Mouse (Mus musculus): ENCODE results near the gene Il11ra1. TPM values are rescaled to one million over a fixed set of nuclear protein-coding genes. Genes with fewer than 3 reads are reported as not detected.

The Il11ra1 gene
- polyA plus RNA-seq, 1 experiment, result 3.3 TPM

GRCm38 (mm10) chr4:41663614-41664013 lies 36.2 kb upstream of the Il11ra1 start:
- H3K79me2 ChIP-seq (ENCODE audit: control insufficient read depth, insufficient read depth), result no peaks in the 10 kb centered on the region
- no peaks in the 10 kb centered on the region for H3K27me3 ChIP-seq (ENCODE audit: control insufficient read depth, insufficient read depth, insufficient read length)
- H3ac ChIP-seq (ENCODE audit: control insufficient read depth, insufficient read length), result no peak overlapping the region
- H3K36me3 ChIP-seq (ENCODE audit: control insufficient read depth, insufficient read depth), result no peaks in the 10 kb centered on the region
- no peak overlapping the region for H3K4me2 ChIP-seq (ENCODE audit: low read depth)
- TF ChIP-seq SRF (IDR thresholded peaks at IDR 0.05; ENCODE audit: control insufficient read depth, insufficient read length, low read depth) (no peak), MAX (IDR thresholded peaks at IDR 0.05; ENCODE audit: low read depth) (no peak), TCF3 (IDR thresholded peaks at IDR 0.05; ENCODE audit: insufficient read length, low read depth) (no peak)
- H3K4me3 ChIP-seq, result no peak overlapping the region

DNA sequence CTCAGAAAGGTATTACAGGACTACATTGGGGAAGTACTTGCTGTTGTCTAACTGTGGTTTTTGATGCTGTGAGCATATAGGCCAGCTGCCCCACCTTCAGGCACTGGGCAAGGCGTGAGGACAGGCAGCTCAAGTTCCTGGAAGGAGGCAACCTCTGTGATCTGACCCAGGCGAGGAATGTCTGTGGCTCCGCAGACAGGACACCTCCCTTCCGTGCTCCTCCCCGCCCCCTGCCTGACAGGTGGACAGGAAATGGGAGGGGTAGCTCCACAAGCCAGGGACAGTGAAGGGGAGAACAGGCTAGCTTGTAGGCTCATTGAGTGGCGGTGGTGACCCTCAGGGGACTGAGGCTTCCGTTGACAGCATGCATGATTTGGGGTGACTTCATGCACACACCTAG lies 35.3 kb upstream of the Il11ra1 start:
- H3K79me2 ChIP-seq (ENCODE audit: control insufficient read depth, insufficient read depth), result no peaks in the 10 kb centered on the region
- H3K4me3 ChIP-seq, result no peak overlapping the region
- no peaks in the 10 kb centered on the region for H3K27me3 ChIP-seq (ENCODE audit: control insufficient read depth, insufficient read depth, insufficient read length)
- TF ChIP-seq MYOG (IDR thresholded peaks at IDR 0.05; ENCODE audit: control insufficient read depth in 1 of 3, insufficient read depth in 1 of 3, insufficient read length in 2 of 3, low read depth in 2 of 3) (peak in 1 of 3 experiments; percentile 74), TCF12 (IDR thresholded peaks at IDR 0.05; ENCODE audit: insufficient read depth, poor library complexity, severe bottlenecking) (no peak), MYOD1 (IDR thresholded peaks at IDR 0.05; ENCODE audit: control insufficient read depth in 1 of 3, insufficient read length in 2 of 3, low read depth in 2 of 3) (peak in 2 of 3 experiments; percentile 17 to 87), E2F4 (IDR thresholded peaks at IDR 0.05; ENCODE audit: insufficient read depth) (no peak), MAX (IDR thresholded peaks at IDR 0.05; ENCODE audit: low read depth) (no peak)
- H3ac ChIP-seq (ENCODE audit: control insufficient read depth, insufficient read length), result no peak overlapping the region
- no peak overlapping the region for H3K4me2 ChIP-seq (ENCODE audit: low read depth)
- H3K36me3 ChIP-seq (ENCODE audit: control insufficient read depth, insufficient read depth), result no peaks in the 10 kb centered on the region

DNA sequence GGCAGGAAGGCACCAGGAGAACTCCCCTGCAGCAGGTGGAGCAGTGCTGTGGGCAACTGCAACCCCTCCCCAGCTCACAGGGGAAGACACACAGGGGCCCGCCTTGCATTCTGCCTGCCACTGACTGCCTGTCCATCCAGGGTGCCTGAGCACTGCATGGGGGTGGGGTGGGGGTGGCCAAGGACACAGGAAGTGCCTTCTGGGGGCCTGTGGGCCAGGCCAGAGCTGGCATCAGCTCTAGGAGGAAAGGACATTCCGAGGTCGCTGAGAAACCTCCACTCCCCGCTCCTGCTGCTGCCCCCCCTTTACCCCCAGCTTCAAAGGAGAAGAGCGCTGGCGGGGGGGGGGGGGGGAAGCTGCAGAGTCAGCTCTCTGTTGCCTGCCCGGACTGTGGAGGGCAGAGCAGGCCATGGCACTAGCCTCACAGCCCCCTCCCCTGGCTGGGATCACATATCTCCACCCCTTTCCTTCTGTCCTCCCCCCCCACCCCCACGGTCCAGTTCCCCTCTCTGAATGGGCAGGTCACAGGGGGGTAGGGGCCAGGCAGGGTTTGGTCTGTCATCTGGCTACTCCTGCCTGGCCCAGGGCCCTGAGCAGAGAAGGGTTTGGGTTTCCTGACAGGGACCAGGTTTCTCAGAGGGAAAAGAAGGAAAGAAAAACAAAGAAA lies 34.6 kb upstream of the Il11ra1 start:
- Histone ChIP-seq H3K4me3 (no peak overlapping the region), H3K4me2 (ENCODE audit: low read depth) (no peak overlapping the region), H3K27me3 (ENCODE audit: control insufficient read depth, insufficient read depth, insufficient read length) (no peaks in the 10 kb centered on the region)

DNA sequence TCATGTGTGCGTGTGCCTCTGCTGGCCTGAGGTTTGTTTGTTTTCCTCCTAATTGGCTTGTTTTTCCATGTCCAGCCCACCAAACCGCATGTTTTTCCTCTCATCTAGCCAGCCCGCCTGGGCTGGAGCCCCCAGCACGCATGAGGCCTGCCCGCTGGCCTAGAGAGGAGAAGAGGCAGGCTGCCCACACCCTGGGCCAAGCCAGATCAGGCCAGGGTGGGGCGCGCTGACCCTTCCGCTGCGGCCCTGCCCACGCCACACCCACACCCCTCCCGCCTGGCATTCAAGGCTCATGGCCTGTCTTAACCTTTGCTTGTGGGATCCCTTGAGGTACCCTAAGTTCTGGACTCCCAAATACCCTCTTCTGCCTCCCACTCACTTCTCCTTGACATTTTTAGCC lies 33.1 kb upstream of the Il11ra1 start:
- Histone ChIP-seq H3K79me2 (ENCODE audit: control insufficient read depth, insufficient read depth) (no peaks in the 10 kb centered on the region), H3K36me3 (ENCODE audit: control insufficient read depth, insufficient read depth) (no peaks in the 10 kb centered on the region), H3K27me3 (ENCODE audit: control insufficient read depth, insufficient read depth, insufficient read length) (peaks cover 6% of the 10 kb centered on the region), H3K4me3 (no peak overlapping the region), H3K4me2 (ENCODE audit: low read depth) (no peak overlapping the region), H3ac (ENCODE audit: control insufficient read depth, insufficient read length) (no peak overlapping the region)
- TF ChIP-seq TCF12 (IDR thresholded peaks at IDR 0.05; ENCODE audit: insufficient read depth, poor library complexity, severe bottlenecking), result no peak
- TF ChIP-seq POLR2A (IDR thresholded peaks at IDR 0.05; ENCODE audit: insufficient read length, low read depth), result no peak
- TF ChIP-seq MAX (IDR thresholded peaks at IDR 0.05; ENCODE audit: low read depth), result no peak
- TF ChIP-seq MYOG (IDR thresholded peaks at IDR 0.05; ENCODE audit: control insufficient read depth in 1 of 3, insufficient read depth in 1 of 3, insufficient read length in 2 of 3, low read depth in 2 of 3), result no peak
- TF ChIP-seq TCF3 (IDR thresholded peaks at IDR 0.05; ENCODE audit: insufficient read length, low read depth), result no peak
- no peak for TF ChIP-seq E2F4 (IDR thresholded peaks at IDR 0.05; ENCODE audit: insufficient read depth)

More for the DNA sequence above, 34.6 kb upstream of the Il11ra1 start:
- no peaks in the 10 kb centered on the region for H3K36me3 ChIP-seq (ENCODE audit: control insufficient read depth, insufficient read depth)
- TF ChIP-seq MYOD1 (IDR thresholded peaks at IDR 0.05; ENCODE audit: control insufficient read depth in 1 of 3, insufficient read length in 2 of 3, low read depth in 2 of 3), result peak in 1 of 3 experiments; percentile 30
- no peak for TF ChIP-seq CEBPB (IDR thresholded peaks at IDR 0.05; ENCODE audit: insufficient read depth, poor library complexity, severe bottlenecking)
- TF ChIP-seq USF1 (IDR thresholded peaks at IDR 0.05; ENCODE audit: low read depth), result no peak
- no peaks in the 10 kb centered on the region for H3K79me2 ChIP-seq (ENCODE audit: control insufficient read depth, insufficient read depth)
- no peak overlapping the region for H3ac ChIP-seq (ENCODE audit: control insufficient read depth, insufficient read length)

DNA sequence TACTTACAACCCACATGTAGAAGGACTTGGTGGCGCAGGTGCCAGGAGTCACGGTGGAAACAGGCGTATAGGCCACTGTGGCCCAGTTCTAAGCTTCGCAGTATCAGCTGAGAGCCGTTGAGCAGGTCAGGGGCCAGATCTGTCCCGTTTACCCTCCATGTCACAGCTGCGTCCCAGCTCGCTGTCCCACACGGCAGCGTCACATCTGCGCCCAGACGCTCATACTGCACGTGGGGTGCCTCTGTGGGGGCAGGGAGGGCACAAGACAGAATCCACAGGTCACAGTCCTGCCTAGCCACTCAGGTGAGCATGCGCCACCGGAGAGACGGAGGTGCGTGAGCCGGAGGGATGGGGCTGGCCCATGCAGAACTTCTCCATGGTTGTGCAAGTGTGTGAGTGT lies 29.0 kb upstream of the Il11ra1 start:
- TF ChIP-seq SRF (IDR thresholded peaks at IDR 0.05; ENCODE audit: control insufficient read depth, insufficient read length, low read depth) (no peak), MYOD1 (IDR thresholded peaks at IDR 0.05; ENCODE audit: control insufficient read depth in 1 of 3, insufficient read length in 2 of 3, low read depth in 2 of 3) (no peak)
- H3K4me3 ChIP-seq, result no peak overlapping the region
- H3K27me3 ChIP-seq (ENCODE audit: control insufficient read depth, insufficient read depth, insufficient read length), result peaks cover 36% of the 10 kb centered on the region
- H3K4me2 ChIP-seq (ENCODE audit: low read depth), result no peak overlapping the region
- H3K36me3 ChIP-seq (ENCODE audit: control insufficient read depth, insufficient read depth), result no peaks in the 10 kb centered on the region
- H3K79me2 ChIP-seq (ENCODE audit: control insufficient read depth, insufficient read depth), result no peaks in the 10 kb centered on the region
- no peak overlapping the region for H3ac ChIP-seq (ENCODE audit: control insufficient read depth, insufficient read length)

GRCm38 (mm10) chr4:41671500-41671899 lies 28.3 kb upstream of the Il11ra1 start:
- Histone ChIP-seq H3ac (ENCODE audit: control insufficient read depth, insufficient read length) (no peak overlapping the region), H3K36me3 (ENCODE audit: control insufficient read depth, insufficient read depth) (no peaks in the 10 kb centered on the region), H3K79me2 (ENCODE audit: control insufficient read depth, insufficient read depth) (no peaks in the 10 kb centered on the region), H3K4me3 (no peak overlapping the region), H3K4me2 (ENCODE audit: low read depth) (no peak overlapping the region), H3K27me3 (ENCODE audit: control insufficient read depth, insufficient read depth, insufficient read length) (peaks cover 43% of the 10 kb centered on the region)
- TF ChIP-seq REST (IDR thresholded peaks at IDR 0.05; ENCODE audit: insufficient read depth, insufficient read length), result no peak
- no peak for TF ChIP-seq CEBPB (IDR thresholded peaks at IDR 0.05; ENCODE audit: insufficient read depth, poor library complexity, severe bottlenecking)
- TF ChIP-seq TCF3 (IDR thresholded peaks at IDR 0.05; ENCODE audit: insufficient read length, low read depth), result no peak

Data from myocyte (in vitro differentiated cells).